Mouse (Mus musculus) large intestine, adult 2 months (tissue): Measurements from ENCODE around the gene Mettl24. TPM values are rescaled to one million over a fixed set of nuclear protein-coding genes. Genes with fewer than 3 reads are reported as not detected.
"Not testable (repeated sequence)": the region's sequence is repeated elsewhere in the genome, so short reads cannot be mapped to it uniquely, and the experiment has no call there.

Source experiments
- DNase-seq: peaks from one replicate; pipeline ENCODE4 v3.0.0-alpha.2; 2012; ENCODE audit warnings: low read depth, low spot score
- WGBS: fragments of 180-500 bp; shearing (Covaris S2); methylation state at CpG from one replicate; pipeline ENCODE4 v1.1.7; 2018; 5-methylcytosine and 5-hydroxymethylcytosine counted together
- polyA plus RNA-seq: library from polyadenylated mRNA; depleted of rRNA; stranded (reverse); fragments of >200 nt; gene quantifications from 2 replicates; pipeline ENCODE4 v1.2.3, GENCODE M21; 2012

The Mettl24 gene
- polyA plus RNA-seq, 1 experiment: 2.2 TPM

DNA sequence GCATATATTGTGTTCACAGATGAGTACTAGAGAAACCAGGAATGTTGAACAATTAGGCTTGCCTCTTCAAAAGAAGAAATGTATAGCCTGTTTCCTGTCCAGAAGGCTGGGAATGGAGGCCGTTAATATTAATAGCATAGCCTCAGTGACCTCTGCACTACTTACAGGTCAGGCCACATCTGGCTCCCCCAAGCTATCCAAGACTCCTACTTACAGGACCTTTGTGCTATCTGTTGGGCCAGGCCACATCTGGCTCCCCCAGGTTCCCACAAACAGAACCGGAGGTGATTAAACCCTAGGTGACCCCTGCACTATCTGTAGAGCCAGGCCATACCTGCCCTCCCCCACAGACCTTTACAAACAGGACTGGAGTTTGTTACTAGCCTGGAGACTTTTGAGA, 94.1 kb downstream of the Mettl24 start:
- DNase-seq: no peak
- 67% methylated on average over 2 of the region's 2 CpGs for WGBS

DNA sequence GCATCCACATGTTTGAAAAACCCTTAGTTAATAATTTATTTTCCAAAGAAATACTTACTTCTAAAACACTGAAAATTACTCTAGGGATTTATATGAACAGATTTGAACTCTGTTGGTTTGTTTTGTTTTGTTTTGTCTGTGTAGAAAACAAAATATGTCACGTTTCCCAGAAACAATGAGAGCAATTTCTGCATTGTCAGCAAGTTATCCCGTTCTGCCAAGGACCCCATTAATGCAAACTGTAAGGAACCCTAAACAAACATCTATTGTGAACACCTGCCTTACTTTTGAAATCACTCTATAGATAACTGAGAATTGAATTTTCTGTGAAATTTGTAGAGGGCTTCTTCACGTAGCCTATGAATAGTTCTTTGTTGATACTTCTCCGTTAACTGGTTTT, 95.4 kb downstream of the Mettl24 start:
- 76% methylated on average over 4 of the region's 4 CpGs for WGBS
- no peak for DNase-seq

DNA sequence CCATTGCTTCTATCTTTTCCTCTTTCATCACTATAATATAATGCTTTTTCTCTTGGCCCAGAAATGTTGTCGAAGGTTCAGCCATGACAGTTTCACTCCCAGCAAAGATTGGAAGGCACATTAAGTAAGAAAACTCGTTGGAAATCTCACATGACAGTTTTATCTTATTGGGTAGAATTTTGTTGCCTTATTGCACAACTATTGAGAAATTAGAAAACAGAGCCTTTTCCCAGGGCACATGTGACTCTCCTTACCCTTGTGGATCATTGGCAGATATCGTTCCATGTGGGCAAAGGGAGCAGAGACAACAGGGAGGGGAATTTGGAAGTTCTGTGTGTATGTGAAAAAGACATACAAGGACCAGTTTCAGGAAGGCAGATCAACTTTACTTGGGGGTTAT, 107.3 kb downstream of the Mettl24 start:
- no peak for DNase-seq
- WGBS: 80% methylated on average over 3 of the region's 3 CpGs

DNA sequence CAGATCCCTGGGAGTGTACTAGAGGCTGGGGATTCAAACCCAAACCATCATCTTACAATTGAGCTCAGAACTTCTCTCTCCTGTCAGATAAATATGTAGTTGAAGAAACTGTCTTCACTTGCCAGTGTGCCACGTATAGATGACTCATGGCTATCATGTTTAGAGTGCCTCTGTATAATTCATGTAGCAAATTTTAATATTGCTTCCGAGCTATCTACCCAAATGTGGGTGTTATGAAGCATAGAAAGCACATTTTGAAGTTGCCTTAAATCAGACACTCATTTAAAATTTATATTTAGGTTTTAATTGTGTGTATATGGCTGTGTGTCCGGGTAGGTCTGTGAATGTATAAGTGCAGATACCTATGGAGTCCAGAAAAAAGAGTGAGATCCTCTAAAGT, 109.0 kb downstream of the Mettl24 start:
- no peak for DNase-seq
- WGBS: 75% methylated on average over 3 of the region's 3 CpGs

DNA sequence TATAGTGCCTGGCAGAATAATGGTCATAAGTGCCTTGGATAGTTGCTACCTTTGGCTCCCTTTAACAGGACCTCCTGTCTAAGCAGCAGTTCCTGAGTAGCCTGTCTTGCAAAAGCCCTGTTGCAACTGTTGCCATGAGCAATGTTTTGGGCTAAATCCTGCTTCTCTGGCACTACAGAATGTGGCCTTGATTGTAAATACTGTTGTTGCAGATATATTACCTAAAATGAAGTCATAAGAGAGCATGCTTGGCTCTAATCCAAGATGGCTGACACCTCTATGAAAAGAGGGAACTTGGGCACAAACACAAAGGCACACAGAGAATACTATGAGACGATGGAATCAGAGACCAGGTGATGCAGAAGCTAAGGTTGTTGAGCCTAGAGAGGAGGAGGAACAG, 122.1 kb downstream of the Mettl24 start:
- DNase-seq: no peak
- WGBS: 68% methylated on average over 1 of the region's 1 CpGs

DNA sequence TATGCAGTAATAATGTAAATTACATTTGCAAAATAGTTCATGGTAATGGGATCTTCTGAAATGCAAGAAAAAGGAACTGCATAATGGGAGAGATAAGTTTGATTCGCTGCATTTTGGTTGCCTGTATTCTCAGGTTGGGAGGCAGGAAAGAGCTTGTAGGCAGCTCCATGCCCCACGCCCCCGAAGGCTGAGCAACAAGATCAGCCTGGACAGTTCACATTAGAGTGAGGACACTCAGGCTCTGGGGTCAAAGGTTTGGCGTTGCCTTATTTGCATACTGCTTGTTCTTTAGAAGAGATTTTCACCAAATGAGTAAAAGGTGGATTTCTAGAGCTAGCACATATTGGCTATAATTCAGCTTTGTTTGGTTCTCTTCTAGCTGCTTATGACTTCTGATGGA, 123.1 kb downstream of the Mettl24 start:
- no peak for DNase-seq
- 90% methylated on average over 4 of the region's 4 CpGs for WGBS

DNA sequence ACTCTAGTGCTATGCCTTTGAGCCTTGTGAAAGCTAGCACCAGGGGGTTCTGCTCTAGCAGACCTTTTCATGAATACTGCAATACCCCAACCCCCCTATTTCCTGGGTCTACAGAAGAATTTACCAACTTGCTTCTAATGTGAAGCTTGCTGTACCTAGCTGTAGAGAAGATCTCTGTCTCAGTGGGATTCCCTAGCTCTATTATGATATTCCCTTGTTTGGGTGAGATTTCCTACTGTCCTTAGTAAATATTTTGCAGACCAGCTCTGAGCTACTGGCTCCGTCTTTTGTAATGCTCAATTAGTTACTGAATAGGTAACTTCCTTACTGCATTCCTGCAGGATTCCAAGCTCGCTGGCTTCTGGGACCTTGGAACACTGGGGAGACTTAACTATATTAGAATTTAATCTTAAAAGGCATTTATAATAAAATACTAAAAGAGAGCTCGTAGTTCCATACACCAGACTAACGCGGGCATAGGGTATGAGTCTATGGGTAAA, 126.4 kb downstream of the Mettl24 start:
- WGBS: 41% methylated on average over 5 of the region's 5 CpGs
- not testable (repeated sequence) for DNase-seq

DNA sequence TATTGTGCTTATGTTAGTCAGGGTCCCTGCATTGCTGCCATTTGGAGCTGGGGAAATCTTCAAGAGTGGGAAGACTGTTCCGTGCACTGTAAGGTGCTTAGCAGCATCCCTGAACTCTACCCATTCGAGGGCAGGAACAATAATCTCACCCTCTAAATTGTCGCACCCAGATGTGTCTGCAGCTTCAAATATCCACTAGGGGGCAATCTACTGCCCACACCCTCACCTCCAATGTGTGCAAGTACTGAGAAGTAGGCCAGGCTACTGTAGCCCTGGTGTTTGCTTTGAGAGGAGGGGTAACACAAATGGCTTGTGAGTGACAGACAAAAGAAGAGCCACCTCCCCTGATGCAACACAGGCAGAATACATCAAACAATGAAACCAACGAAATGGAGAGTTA, 130.5 kb downstream of the Mettl24 start:
- no peak for DNase-seq
- 72% methylated on average over 4 of the region's 4 CpGs for WGBS

DNA sequence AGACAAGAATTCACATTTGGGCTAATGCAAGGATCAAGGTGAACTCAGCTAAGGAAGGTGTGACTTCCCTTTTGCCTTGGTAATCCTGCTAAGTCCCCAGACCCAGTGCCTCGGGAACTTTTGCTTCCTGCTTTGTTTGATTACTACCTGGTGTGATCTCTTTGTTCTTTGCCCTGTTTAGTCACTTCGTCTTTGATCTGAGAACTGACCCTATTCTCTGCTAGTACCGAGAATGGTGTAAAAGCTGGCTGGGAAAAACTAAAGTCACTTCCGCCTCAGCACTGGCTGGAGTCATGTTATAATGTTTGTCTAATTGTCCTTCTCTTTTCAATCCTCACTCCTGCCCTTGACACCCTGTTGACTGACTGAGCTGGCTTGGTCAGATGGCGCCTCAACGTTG, 133.4 kb downstream of the Mettl24 start:
- 42% methylated on average over 6 of the region's 6 CpGs for WGBS
- no peak for DNase-seq

DNA sequence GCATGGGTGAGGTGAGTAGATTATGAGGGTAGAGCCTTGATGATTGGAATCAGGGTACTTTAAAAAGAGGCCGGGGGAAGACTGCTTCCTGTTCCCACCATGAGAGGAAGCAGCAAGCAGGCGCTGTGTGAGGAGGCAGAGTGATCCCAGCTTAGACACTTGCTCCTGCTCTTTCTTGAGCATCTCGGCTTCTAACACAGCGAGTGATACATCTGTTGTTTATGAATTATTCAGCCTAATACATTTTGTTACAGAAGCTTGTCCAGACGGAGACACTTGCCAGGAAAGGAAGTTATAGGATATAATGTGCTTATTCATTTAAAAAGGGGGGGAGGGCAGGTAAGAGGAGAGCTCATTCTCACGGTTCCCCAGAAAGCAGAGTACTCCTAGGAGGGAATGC, 142.9 kb downstream of the Mettl24 start:
- DNase-seq: no peak
- WGBS: 75% methylated on average over 6 of the region's 6 CpGs

DNA sequence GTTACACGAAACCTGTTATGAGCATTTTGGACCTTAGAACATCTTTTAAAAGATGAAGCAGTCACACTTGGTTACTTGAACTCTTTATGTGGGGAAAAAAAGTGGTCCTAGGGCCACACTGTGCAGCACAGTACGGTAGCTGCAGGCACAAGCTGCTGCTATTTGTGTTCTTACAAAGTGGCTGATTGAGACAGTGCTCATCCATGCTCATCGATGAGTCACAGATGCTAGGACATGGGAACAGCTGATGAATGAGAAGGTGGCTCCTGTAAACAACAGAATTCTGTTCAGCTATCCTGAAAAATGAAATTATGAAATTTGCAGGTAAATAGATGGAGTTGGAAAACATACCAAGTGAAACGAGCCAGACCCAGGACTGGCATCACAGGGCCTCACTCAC, 144.6 kb downstream of the Mettl24 start:
- DNase-seq: no peak
- WGBS: 92% methylated on average over 4 of the region's 4 CpGs

DNA sequence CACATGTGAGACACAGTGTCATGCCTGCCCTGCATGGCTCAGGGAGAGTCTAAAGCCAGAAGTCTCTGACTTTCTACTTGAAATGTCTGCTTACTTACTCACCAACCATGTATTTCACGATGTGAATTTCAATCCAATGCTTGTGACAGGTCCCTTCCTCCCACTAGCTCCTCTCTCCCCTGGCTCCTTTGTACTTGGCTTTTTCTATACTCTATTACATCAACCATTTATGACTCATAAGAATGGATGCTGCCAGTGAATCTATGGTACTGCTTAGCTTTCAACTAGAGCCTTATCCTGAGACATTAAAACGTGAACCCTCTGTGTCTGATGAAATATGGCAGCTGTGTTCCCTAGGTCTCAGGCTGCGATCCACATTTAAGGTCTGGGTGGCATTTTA, 147.2 kb downstream of the Mettl24 start:
- DNase-seq: no peak
- 83% methylated on average over 3 of the region's 3 CpGs for WGBS

DNA sequence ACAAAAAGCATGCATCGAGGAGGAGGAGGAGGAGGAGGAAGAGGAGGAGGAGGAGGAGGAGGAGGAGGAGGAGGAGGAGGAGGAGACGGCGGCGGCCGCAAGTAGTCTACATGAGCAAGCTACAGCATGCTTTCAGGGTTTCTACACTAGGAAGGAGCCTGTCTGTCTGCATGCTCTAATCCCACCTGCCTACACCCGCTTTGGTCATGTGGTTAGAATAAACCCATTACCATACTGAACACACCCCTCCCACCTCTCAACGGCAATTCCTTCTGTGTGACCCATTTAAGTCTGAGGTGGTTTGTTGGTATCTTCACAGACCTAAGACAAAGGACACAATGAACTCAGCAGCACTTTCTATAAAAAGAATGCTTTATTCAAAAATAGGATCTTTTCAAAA, 148.2 kb downstream of the Mettl24 start:
- WGBS: 93% methylated on average over 7 of the region's 7 CpGs

DNA sequence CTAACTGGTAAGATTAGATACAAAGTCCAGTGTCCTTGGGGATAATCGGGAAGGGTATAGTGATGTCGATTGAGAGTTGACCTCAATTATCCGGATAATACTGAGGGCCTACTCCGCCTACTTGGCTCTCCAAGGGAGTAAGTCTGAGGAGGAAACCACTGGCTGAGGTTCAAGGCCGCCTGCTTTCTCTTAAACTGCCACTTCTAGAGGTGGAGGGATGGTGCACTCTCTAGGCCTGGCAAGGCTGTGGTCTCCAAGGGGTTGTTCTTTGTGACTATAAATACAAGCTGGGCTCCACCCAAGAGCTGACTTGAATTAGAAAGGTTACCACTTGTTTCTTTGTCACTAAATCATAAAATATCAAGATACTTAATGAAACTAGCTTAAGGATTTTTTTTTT, 157.0 kb downstream of the Mettl24 start:
- DNase-seq: no peak
- WGBS: 79% methylated on average over 5 of the region's 5 CpGs

More for the DNA sequence above, 148.2 kb downstream of the Mettl24 start:
- no peak for DNase-seq

DNA sequence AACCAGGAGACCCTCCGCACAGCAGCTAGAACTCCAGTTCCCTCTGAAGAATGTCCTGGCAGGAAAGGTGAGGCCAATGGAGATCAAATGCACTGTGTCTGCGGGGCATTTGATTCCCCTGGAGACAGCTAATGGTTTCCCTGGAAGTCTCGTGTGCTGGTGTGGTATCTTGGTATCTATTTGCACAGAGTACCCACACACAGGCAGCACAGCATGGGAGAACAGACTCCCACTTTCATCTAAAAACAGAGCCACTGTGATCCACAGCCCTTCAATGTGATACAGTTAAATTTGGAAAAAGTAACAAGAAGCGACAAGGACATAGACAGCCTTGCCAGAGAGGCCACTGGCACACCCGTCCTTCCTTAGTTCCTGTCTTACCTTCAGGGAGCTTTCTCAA, 160.8 kb downstream of the Mettl24 start:
- DNase-seq: no peak
- 90% methylated on average over 5 of the region's 5 CpGs for WGBS

DNA sequence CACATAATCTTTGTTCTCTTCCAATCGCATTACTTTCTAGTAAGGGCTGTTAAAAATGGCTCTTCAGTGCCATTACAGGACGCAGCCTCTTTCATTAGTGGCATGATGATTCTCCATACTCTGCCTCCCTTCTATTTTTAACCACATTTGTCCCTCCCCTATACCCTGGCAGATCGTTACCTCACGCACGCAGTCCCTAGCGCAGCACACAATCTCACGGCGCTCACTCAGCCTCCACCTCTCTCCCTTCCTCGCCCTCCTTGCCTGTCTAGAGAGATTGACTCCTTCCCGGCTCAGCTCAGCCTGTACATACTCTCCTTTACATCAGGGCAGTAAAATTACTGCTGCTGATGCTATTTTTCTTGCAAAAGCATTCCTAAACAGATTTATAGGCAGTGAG, 161.5 kb downstream of the Mettl24 start:
- DNase-seq: no peak
- 87% methylated on average over 10 of the region's 10 CpGs for WGBS

DNA sequence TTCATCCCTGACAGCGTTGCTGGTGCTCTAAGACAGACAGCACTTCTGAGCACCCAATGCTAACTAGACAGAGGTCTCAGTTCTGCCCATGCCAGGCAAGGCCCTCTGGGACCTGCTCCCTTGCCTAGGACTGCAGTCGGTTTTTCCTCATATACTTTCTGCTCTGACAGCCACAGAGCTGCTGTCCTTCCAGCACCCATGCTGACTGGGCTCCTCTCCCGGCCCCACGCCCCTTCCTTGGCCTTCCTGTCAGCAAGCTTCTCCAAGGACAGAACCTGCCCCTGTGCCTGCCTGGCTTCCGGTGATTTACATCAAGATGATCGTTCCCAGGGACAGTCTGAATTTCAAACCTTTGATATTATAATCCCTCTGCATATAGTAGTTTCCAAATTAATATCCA, 162.5 kb downstream of the Mettl24 start:
- DNase-seq: no peak
- WGBS: 83% methylated on average over 6 of the region's 6 CpGs

DNA sequence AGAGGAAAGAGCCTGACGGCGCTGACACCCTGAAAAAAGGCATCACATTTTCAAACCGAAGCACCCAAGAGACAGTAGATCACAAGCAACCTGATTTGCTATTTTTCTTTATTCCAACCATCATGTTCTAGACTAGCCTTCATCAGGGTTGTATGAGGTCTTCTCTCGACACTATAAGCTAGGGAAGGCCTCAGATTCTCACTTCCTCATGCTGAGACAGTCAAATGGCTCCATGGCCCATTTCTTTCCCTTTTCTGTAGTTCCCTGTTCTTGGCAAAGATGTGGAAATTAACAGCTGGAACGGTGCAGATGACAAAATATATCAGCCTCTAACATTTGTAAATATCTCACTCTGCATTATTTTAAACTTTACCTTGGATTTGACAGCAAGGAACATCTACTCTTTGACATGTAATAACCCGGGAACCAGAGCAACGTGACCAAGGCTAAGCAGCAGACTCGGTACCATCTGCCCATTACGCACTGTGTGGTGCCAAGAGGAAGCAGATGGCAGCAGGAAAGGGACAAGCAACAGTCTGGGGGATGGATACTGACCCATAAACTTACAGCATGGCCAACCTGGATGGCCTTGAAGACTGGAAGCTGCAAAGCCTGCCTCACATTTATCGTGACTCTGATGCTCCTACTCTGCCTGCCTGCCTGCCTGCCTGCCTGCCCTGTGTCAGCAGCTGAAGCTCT, 164.2 kb downstream of the Mettl24 start:
- 88% methylated on average over 10 of the region's 10 CpGs for WGBS
- DNase-seq: no peak

DNA sequence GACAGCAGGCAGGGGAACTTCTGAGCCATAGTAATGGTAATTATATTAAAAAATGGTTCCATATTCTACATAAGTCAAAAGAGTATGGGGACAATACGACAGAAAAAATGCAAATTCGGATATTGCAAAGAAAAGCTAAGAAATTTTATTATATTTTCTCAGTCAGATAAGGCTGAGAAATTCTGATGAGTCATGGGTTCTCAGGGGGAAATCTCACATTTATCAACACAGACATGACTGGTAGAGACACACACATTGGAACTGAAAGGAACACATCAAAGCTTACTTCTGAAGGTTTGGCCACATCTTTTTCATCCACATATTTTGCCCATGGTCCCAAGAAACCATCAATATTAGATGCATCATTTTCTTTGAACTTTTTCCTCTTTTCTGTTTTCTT, 167.6 kb downstream of the Mettl24 start:
- whole genome bisulfite sequencing: 70% methylated on average over 2 of the region's 2 CpGs
- no peak for DNase-seq

DNA sequence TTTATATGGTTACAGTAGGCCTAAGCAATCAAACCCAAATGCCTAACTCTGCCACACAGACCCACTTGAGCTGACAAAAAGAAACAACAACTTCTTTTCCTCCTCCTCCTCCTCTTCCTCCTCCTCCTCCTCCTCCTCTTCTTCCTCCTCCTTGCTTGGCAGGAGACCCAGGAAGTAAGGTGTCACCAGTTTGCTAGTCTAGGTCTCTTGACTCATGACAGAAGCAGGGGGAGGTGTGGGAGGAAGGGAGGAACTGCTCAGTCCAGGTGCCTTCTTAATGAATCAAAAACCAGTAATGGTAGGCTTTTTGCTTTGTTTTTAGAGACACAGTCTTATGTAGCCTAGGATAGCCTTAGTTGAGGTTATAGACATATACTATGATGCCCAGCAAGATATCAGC, 168.1 kb downstream of the Mettl24 start:
- no peak for DNase-seq

DNA sequence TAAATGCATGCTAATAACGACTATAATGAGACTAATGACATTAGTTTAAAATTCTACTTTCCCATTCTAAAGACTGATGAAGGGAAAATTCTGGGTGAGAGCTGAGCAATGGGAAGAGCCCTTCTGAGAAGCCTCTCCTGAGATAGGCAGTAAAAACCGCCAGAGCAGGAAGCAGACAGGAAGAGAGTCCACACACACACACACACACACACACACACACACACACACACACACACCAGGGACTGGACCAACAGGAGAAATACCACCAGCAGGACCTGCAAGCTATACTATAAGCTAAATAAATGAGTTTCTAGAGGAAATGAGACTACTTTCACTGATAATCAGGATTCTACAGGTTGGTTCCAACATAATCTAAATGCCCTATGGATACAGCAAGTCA, 172.5 kb downstream of the Mettl24 start:
- 65% methylated on average over 2 of the region's 2 CpGs for WGBS
- DNase-seq: no peak

DNA sequence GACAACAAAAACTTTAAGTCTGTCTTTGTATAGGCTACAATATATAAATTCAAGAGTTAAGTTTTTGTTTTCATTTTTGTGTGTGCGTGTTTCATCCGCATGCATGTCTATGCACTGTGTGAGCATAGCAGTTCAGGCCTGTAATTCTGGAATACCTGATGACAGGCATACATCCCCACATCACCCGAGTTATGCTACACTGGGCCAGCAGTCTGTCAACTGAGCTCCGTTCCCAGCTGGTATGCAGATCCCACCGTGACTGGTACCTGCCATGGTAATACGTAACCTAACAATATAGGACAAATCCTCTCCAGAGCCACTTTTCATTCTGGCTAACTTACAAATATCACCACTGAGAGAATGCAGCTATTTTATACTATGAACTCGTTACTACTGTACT, 173.6 kb downstream of the Mettl24 start:
- no peak for DNase-seq
- WGBS: 93% methylated on average over 7 of the region's 7 CpGs
